Mouse (Mus musculus) embryonic facial prominence, embryonic 11.5 days (tissue): ENCODE data around the gene 1700029F12Rik. TPM values are rescaled to one million over a fixed set of nuclear protein-coding genes. Genes with fewer than 3 reads are reported as not detected.

Experiments
- ATAC-seq: fragments of 200-750 bp; cut with Nextera tagmentation; replicated peaks from 2 replicates; pipeline ENCODE4 v1.8.0; 2017; ENCODE audit warnings: low read depth; ENCODE audit not compliant: insufficient number of reproducible peaks, low FRiP score, low TSS enrichment
- DNase-seq: peaks from one replicate; pipeline ENCODE4 v3.0.0-alpha.2; 2015; ENCODE audit warnings: low spot score
- H3K27ac ChIP-seq: fragments of 300-500 bp; sonication (generic); replicated peaks from 2 replicates; pipeline ENCODE4 v1.5.1; 2014; ENCODE audit warnings: mild to moderate bottlenecking, low read depth, low read length, control low read depth
- H3K27me3 ChIP-seq: fragments of 300-500 bp; sonication (generic); 2 replicates; pipeline ENCODE4 v1.6.1; 2014; ENCODE audit warnings: mild to moderate bottlenecking, low read length, moderate library complexity, mixed read lengths; ENCODE audit not compliant: control insufficient read depth, insufficient read depth
- H3K36me3 ChIP-seq: fragments of 300-500 bp; sonication (generic); replicated peaks from 2 replicates; pipeline ENCODE4 v1.6.1; 2014; ENCODE audit warnings: low read depth, mild to moderate bottlenecking, low read length, moderate library complexity, mixed read lengths; ENCODE audit not compliant: control insufficient read depth, insufficient read depth
- H3K4me1 ChIP-seq: fragments of 300-500 bp; sonication (generic); 2 replicates; pipeline ENCODE4 v1.6.1; 2014; ENCODE audit warnings: low read length, mixed read lengths; ENCODE audit not compliant: control insufficient read depth, insufficient read depth
- H3K4me2 ChIP-seq: fragments of 300-500 bp; sonication (generic); 2 replicates; pipeline ENCODE4 v1.6.1; 2014; ENCODE audit warnings: low read depth, mild to moderate bottlenecking, control low read depth, low read length, moderate library complexity
- H3K4me3 ChIP-seq: fragments of 300-500 bp; sonication (generic); 2 replicates; pipeline ENCODE4 v1.5.1; 2014; ENCODE audit warnings: low read depth, low read length, control low read depth
- H3K9ac ChIP-seq: fragments of 300-500 bp; sonication (generic); replicated peaks from 2 replicates; pipeline ENCODE4 v1.6.1; 2014; ENCODE audit warnings: mild to moderate bottlenecking, control low read depth, low read length
- H3K9me3 ChIP-seq: fragments of 300-500 bp; sonication (generic); replicated peaks from 2 replicates; pipeline ENCODE4 v1.6.1; 2016; ENCODE audit warnings: mild to moderate bottlenecking, low read length, inconsistent platforms, mixed read lengths; ENCODE audit not compliant: control insufficient read depth
- WGBS: fragments of 180-500 bp; shearing (Covaris S2); extraction: QIAGEN DNeasy Blood & Tissue Kit; methylation state at CpG from one replicate; pipeline ENCODE4 v1.1.7; 2014; 5-methylcytosine and 5-hydroxymethylcytosine counted together
- polyA plus RNA-seq: library from polyadenylated mRNA; unstranded; fragments of >200 nt; fragmentation: Nextera tagmentation; extraction: Ambion mirVana; gene quantifications from 2 replicates; pipeline ENCODE4 v1.2.1, GENCODE M21; 2014

1700029F12Rik gene
- polyA plus RNA-seq = not detected in 2 replicates

GRCm38 (mm10) chr13:97034262-97034661 is at the start of gene 1700029F12Rik:
TSS of gene 1700029F12Rik (minus strand) at chr13:97034362.
- no peaks in the 10 kb centered on the region for H3K4me1 ChIP-seq
- no peaks in the 10 kb centered on the region for H3K9me3 ChIP-seq
- no peak within 1 kb of the TSS for H3K9ac ChIP-seq
- H3K27me3 ChIP-seq = no peaks in the 10 kb centered on the region
- 65% methylated on average over 2 of the region's 2 CpGs for WGBS
- no peak within 1 kb of the TSS for H3K27ac ChIP-seq
- no peak within 1 kb of the TSS for H3K4me2 ChIP-seq
- no peak within 1 kb of the TSS for H3K4me3 ChIP-seq
- DNase-seq (no peak), ATAC-seq (no peak)
- H3K36me3 ChIP-seq = no peaks in the 10 kb centered on the region

GRCm38 (mm10) chr13:97082432-97082831 is 48.3 kb upstream of the 1700029F12Rik start:
- WGBS = 87% methylated on average over 7 of the region's 7 CpGs
- H3K36me3 ChIP-seq = no peaks in the 10 kb centered on the region
- DNase-seq (no peak), ATAC-seq (no peak)
- no peak overlapping the region for H3K4me2 ChIP-seq
- H3K4me3 ChIP-seq = no peak overlapping the region
- H3K4me1 ChIP-seq = no peaks in the 10 kb centered on the region
- no peaks in the 10 kb centered on the region for H3K9me3 ChIP-seq
- H3K27me3 ChIP-seq = no peaks in the 10 kb centered on the region
- no peak overlapping the region for H3K27ac ChIP-seq
- H3K9ac ChIP-seq = no peak overlapping the region

GRCm38 (mm10) chr13:97080615-97081014 is 46.5 kb upstream of the 1700029F12Rik start:
- H3K27ac ChIP-seq = no peak overlapping the region
- ATAC-seq (no peak), DNase-seq (no peak)
- H3K36me3 ChIP-seq = no peaks in the 10 kb centered on the region
- H3K4me1 ChIP-seq = no peaks in the 10 kb centered on the region
- H3K4me2 ChIP-seq = no peak overlapping the region
- no peak overlapping the region for H3K9ac ChIP-seq
- no peaks in the 10 kb centered on the region for H3K9me3 ChIP-seq
- 76% methylated on average over 3 of the region's 3 CpGs for WGBS
- H3K4me3 ChIP-seq = no peak overlapping the region
- no peaks in the 10 kb centered on the region for H3K27me3 ChIP-seq

- Histone ChIP-seq H3K27me3 (no peaks in the 10 kb centered on the region), H3K4me2 (no peak overlapping the region), H3K9ac (no peak overlapping the region), H3K4me1 (no peaks in the 10 kb centered on the region), H3K27ac (no peak overlapping the region), H3K9me3 (no peaks in the 10 kb centered on the region), H3K4me3 (no peak overlapping the region), H3K36me3 (no peaks in the 10 kb centered on the region)
- no peak for ATAC-seq
- WGBS = 80% methylated on average over 2 of the region's 2 CpGs
- DNase-seq = no peak
Measured at GRCm38 (mm10) chr13:97080201-97080600, 46.0 kb upstream of the 1700029F12Rik start.

- H3K27ac ChIP-seq = no peak overlapping the region
- 79% methylated on average over 2 of the region's 2 CpGs for WGBS
- DNase-seq (no peak), ATAC-seq (no peak)
- no peak overlapping the region for H3K9ac ChIP-seq
- H3K36me3 ChIP-seq = no peaks in the 10 kb centered on the region
- H3K4me1 ChIP-seq = no peaks in the 10 kb centered on the region
- H3K27me3 ChIP-seq = no peaks in the 10 kb centered on the region
- no peak overlapping the region for H3K4me2 ChIP-seq
- no peaks in the 10 kb centered on the region for H3K9me3 ChIP-seq
- no peak overlapping the region for H3K4me3 ChIP-seq
Measured at GRCm38 (mm10) chr13:97077556-97077955, 43.4 kb upstream of the 1700029F12Rik start.

- DNase-seq (no peak), ATAC-seq (no peak)
- 54% methylated on average over 1 of the region's 1 CpGs for WGBS
- Histone ChIP-seq H3K9me3 (no peaks in the 10 kb centered on the region), H3K36me3 (no peaks in the 10 kb centered on the region), H3K27ac (no peak overlapping the region), H3K4me2 (no peak overlapping the region), H3K4me3 (no peak overlapping the region), H3K4me1 (no peaks in the 10 kb centered on the region), H3K27me3 (no peaks in the 10 kb centered on the region), H3K9ac (no peak overlapping the region)
Measured at GRCm38 (mm10) chr13:97073497-97073896, 39.3 kb upstream of the 1700029F12Rik start.

- ATAC-seq (peak; percentile 75), DNase-seq (peak; percentile 48)
- peak overlapping the region; percentile 84 for H3K9ac ChIP-seq
- no peak overlapping the region for H3K27ac ChIP-seq
- H3K9me3 ChIP-seq = no peaks in the 10 kb centered on the region
- peak overlapping the region; percentile 95 for H3K4me2 ChIP-seq
- H3K4me1 ChIP-seq = no peaks in the 10 kb centered on the region
- H3K27me3 ChIP-seq = no peaks in the 10 kb centered on the region
- peak overlapping the region; percentile 78 for H3K4me3 ChIP-seq
- H3K36me3 ChIP-seq = no peaks in the 10 kb centered on the region
- under 1% methylated on average over 40 of the region's 76 CpGs for WGBS
Measured at GRCm38 (mm10) chr13:97071626-97072241, 37.6 kb upstream of the 1700029F12Rik start.

- WGBS = under 1% methylated on average over 69 of the region's 85 CpGs
- no peak overlapping the region for H3K27ac ChIP-seq
- no peaks in the 10 kb centered on the region for H3K27me3 ChIP-seq
- no peaks in the 10 kb centered on the region for H3K36me3 ChIP-seq
- H3K9me3 ChIP-seq = no peaks in the 10 kb centered on the region
- DNase-seq (peak; percentile 61), ATAC-seq (peak; percentile 54)
- peak overlapping the region; percentile 95 for H3K4me2 ChIP-seq
- no peaks in the 10 kb centered on the region for H3K4me1 ChIP-seq
- peak overlapping the region; percentile 78 for H3K4me3 ChIP-seq
- peak overlapping the region; percentile 84 for H3K9ac ChIP-seq
Measured at GRCm38 (mm10) chr13:97070931-97071625, 36.9 kb upstream of the 1700029F12Rik start.
